Mouse (Mus musculus): ENCODE measurements around the gene Rfpl4.
"Not testable (repeated sequence)": the region's sequence is repeated elsewhere in the genome, so short reads cannot be mapped to it uniquely, and the experiment has no call there.

Gene Rfpl4

GRCm38 (mm10) chr7:5116850-5117249 is at the start of gene Rfpl4:
Gene Rfpl4, minus strand, starts transcription at chr7:5116950.
- DNase-seq, result no peak

GRCm38 (mm10) chr7:5149570-5149969 is 32.8 kb upstream of the Rfpl4 start, which contains the start of gene Vmn1r55:
Gene Vmn1r55, minus strand, starts transcription at chr7:5149670.
- not testable (repeated sequence) for DNase-seq

- peak; percentile 84 for DNase-seq
Measured at GRCm38 (mm10) chr7:5125549-5126406, 9.0 kb upstream of the Rfpl4 start, which contains the start of gene Rasl2-9. Gene Rasl2-9, minus strand, starts transcription at chr7:5125950.

- DNase-seq, result no peak
Measured at GRCm38 (mm10) chr7:5125078-5125477, 8.3 kb upstream of the Rfpl4 start.

GRCm38 (mm10) chr7:5112701-5113100 is 4.0 kb downstream of the Rfpl4 start:
- no peak for DNase-seq

- no peak for DNase-seq
Measured at GRCm38 (mm10) chr7:5109301-5109700, 7.4 kb downstream of the Rfpl4 start.

GRCm38 (mm10) chr7:5108272-5108671 is 8.5 kb downstream of the Rfpl4 start:
- no peak for DNase-seq

- DNase-seq, result no peak
Measured at GRCm38 (mm10) chr7:5102564-5102963, 14.2 kb downstream of the Rfpl4 start.

- DNase-seq, result no peak
Measured at GRCm38 (mm10) chr7:5101066-5101663, 15.6 kb downstream of the Rfpl4 start.

- DNase-seq, result no peak
Measured at GRCm38 (mm10) chr7:5099796-5100195, 17.0 kb downstream of the Rfpl4 start.

GRCm38 (mm10) chr7:5098769-5099168 is 18.0 kb downstream of the Rfpl4 start:
- no peak for DNase-seq

- peak; percentile 44 for DNase-seq
Measured at GRCm38 (mm10) chr7:5092831-5093510, 23.8 kb downstream of the Rfpl4 start.

- no peak for DNase-seq
Measured at GRCm38 (mm10) chr7:5092381-5092780, 24.4 kb downstream of the Rfpl4 start.

- DNase-seq, result no peak
Measured at GRCm38 (mm10) chr7:5091008-5091728, 25.6 kb downstream of the Rfpl4 start.

- no peak for DNase-seq
Measured at GRCm38 (mm10) chr7:5089853-5090252, 26.9 kb downstream of the Rfpl4 start.

- peak; percentile 35 for DNase-seq
Measured at GRCm38 (mm10) chr7:5087886-5088285, 28.9 kb downstream of the Rfpl4 start.

- DNase-seq, result no peak
Measured at GRCm38 (mm10) chr7:5086921-5087440, 29.8 kb downstream of the Rfpl4 start.

GRCm38 (mm10) chr7:5085512-5085911 is 31.2 kb downstream of the Rfpl4 start:
- DNase-seq, result no peak

GRCm38 (mm10) chr7:5083325-5084105 is 33.2 kb downstream of the Rfpl4 start:
- peak; percentile 31 for DNase-seq

- no peak for DNase-seq
Measured at GRCm38 (mm10) chr7:5081939-5082338, 34.8 kb downstream of the Rfpl4 start.

GRCm38 (mm10) chr7:5081241-5081640 is 35.5 kb downstream of the Rfpl4 start:
- DNase-seq, result no peak

- no peak for DNase-seq
Measured at GRCm38 (mm10) chr7:5080815-5081214, 35.9 kb downstream of the Rfpl4 start.

All from kidney, postnatal 14 days (tissue).